Mouse (Mus musculus) neural tube, embryonic 15.5 days (tissue): Measurements from ENCODE around the gene Itsn1. TPM values are rescaled to one million over a fixed set of nuclear protein-coding genes. Genes with fewer than 3 reads are reported as not detected.
A peak's percentile ranks its signal among the peaks of the same experiment; 100 is the strongest.

ENCODE experiments used
- ATAC-seq: fragments of 200-750 bp; cut with Nextera tagmentation; 2 replicates; pipeline ENCODE4 v1.8.0; 2017; ENCODE audit warnings: mild to moderate bottlenecking, moderate TSS enrichment, moderate library complexity; ENCODE audit not compliant: low FRiP score
- H3K27ac ChIP-seq: fragments of 300-500 bp; sonication (generic); replicated peaks from 2 replicates; pipeline ENCODE4 v1.5.1; 2015; ENCODE audit warnings: mild to moderate bottlenecking, inconsistent platforms
- H3K27me3 ChIP-seq: fragments of 300-500 bp; sonication (generic); replicated peaks from 2 replicates; pipeline ENCODE4 v1.6.1; 2015; ENCODE audit warnings: inconsistent platforms
- H3K36me3 ChIP-seq: fragments of 300-500 bp; sonication (generic); 2 replicates; pipeline ENCODE4 v1.6.1; 2015; ENCODE audit warnings: inconsistent platforms
- H3K4me1 ChIP-seq: fragments of 300-500 bp; sonication (generic); 2 replicates; pipeline ENCODE4 v1.6.1; 2015; ENCODE audit warnings: inconsistent platforms
- H3K4me2 ChIP-seq: fragments of 300-500 bp; sonication (generic); 2 replicates; pipeline ENCODE4 v1.6.1; 2015; ENCODE audit warnings: inconsistent platforms, mild to moderate bottlenecking, moderate library complexity
- H3K4me3 ChIP-seq: fragments of 300-500 bp; sonication (generic); replicated peaks from 2 replicates; pipeline ENCODE4 v1.5.1; 2015; ENCODE audit warnings: mild to moderate bottlenecking, inconsistent platforms
- H3K9ac ChIP-seq: fragments of 300-500 bp; sonication (generic); replicated peaks from 2 replicates; pipeline ENCODE4 v1.6.1; 2015; ENCODE audit warnings: mild to moderate bottlenecking, inconsistent platforms
- H3K9me3 ChIP-seq: fragments of 300-500 bp; sonication (generic); replicated peaks from 2 replicates; pipeline ENCODE4 v1.6.1; 2016; ENCODE audit warnings: inconsistent platforms
- WGBS: fragments of 180-500 bp; shearing (Covaris S2); methylation state at CpG from one replicate; pipeline ENCODE4 v1.1.7; 2015; ENCODE audit warnings: mixed read lengths; 5-methylcytosine and 5-hydroxymethylcytosine counted together
- polyA plus RNA-seq: library from polyadenylated mRNA; unstranded; fragments of >200 nt; fragmentation: Nextera tagmentation; extraction: Ambion mirVana; gene quantifications from 2 replicates; pipeline ENCODE4 v1.2.1, GENCODE M21; 2015

Itsn1 gene
- polyA plus RNA-seq, 1 experiment from 2014 or later: 48.6 TPM

- H3K36me3 ChIP-seq: peaks cover 53% of the 10 kb centered on the region
- H3K4me3 ChIP-seq: no peak overlapping the region
- no peak for ATAC-seq
- peaks cover 3% of the 10 kb centered on the region; the same call in 1 of the 2 replicates for H3K4me1 ChIP-seq
- H3K27me3 ChIP-seq: no peaks in the 10 kb centered on the region
- no peak overlapping the region for H3K27ac ChIP-seq
- H3K4me2 ChIP-seq: no peak overlapping the region
- WGBS: 98% methylated on average over 6 of the region's 6 CpGs
- H3K9me3 ChIP-seq: no peaks in the 10 kb centered on the region
- no peak overlapping the region for H3K9ac ChIP-seq
Measured at GRCm38 (mm10) chr16:91822759-91823158, 93.7 kb downstream of the Itsn1 start.

- Histone ChIP-seq H3K4me3 (no peak overlapping the region), H3K4me2 (no peak overlapping the region), H3K9me3 (no peaks in the 10 kb centered on the region), H3K9ac (no peak overlapping the region), H3K4me1 (peaks cover 13% of the 10 kb centered on the region), H3K36me3 (peaks cover 44% of the 10 kb centered on the region), H3K27ac (no peak overlapping the region), H3K27me3 (no peaks in the 10 kb centered on the region)
- no peak for ATAC-seq
- 69% methylated on average over 9 of the region's 9 CpGs for WGBS
Measured at GRCm38 (mm10) chr16:91825774-91826325, 96.8 kb downstream of the Itsn1 start.

GRCm38 (mm10) chr16:91826893-91827292, 97.8 kb downstream of the Itsn1 start:
- no peak overlapping the region for H3K9ac ChIP-seq
- H3K4me3 ChIP-seq: no peak overlapping the region
- peaks cover 42% of the 10 kb centered on the region for H3K36me3 ChIP-seq
- peaks cover 13% of the 10 kb centered on the region for H3K4me1 ChIP-seq
- 0 out of 2 replicates have a peak overlapping the region, but pooled peaks have one; percentile 33 for H3K27ac ChIP-seq
- no peaks in the 10 kb centered on the region for H3K9me3 ChIP-seq
- WGBS: 36% methylated on average over 2 of the region's 2 CpGs
- H3K27me3 ChIP-seq: no peaks in the 10 kb centered on the region
- no peak overlapping the region for H3K4me2 ChIP-seq
- ATAC-seq: no peak

GRCm38 (mm10) chr16:91827456-91827855, 98.4 kb downstream of the Itsn1 start:
- Histone ChIP-seq H3K9ac (no peak overlapping the region), H3K4me1 (peaks cover 13% of the 10 kb centered on the region), H3K4me2 (no peak overlapping the region), H3K36me3 (peaks cover 39% of the 10 kb centered on the region), H3K27ac (no peak overlapping the region), H3K9me3 (no peaks in the 10 kb centered on the region), H3K4me3 (no peak overlapping the region), H3K27me3 (no peaks in the 10 kb centered on the region)
- 48% methylated on average over 5 of the region's 5 CpGs for WGBS
- no peak for ATAC-seq

GRCm38 (mm10) chr16:91828160-91828559, 99.1 kb downstream of the Itsn1 start:
- Histone ChIP-seq H3K9me3 (no peaks in the 10 kb centered on the region), H3K27ac (no peak overlapping the region), H3K27me3 (no peaks in the 10 kb centered on the region), H3K4me1 (peaks cover 13% of the 10 kb centered on the region), H3K36me3 (peaks cover 33% of the 10 kb centered on the region), H3K9ac (no peak overlapping the region), H3K4me2 (no peak overlapping the region), H3K4me3 (no peak overlapping the region)
- 84% methylated on average over 7 of the region's 7 CpGs for WGBS
- ATAC-seq: no peak

GRCm38 (mm10) chr16:91828603-91829002, 99.5 kb downstream of the Itsn1 start:
- Histone ChIP-seq H3K9ac (no peak overlapping the region), H3K36me3 (peaks cover 33% of the 10 kb centered on the region)
- 56% methylated on average over 5 of the region's 5 CpGs for WGBS

GRCm38 (mm10) chr16:91829121-91829520, 100.0 kb downstream of the Itsn1 start:
- 71% methylated on average over 5 of the region's 5 CpGs for WGBS
- Histone ChIP-seq H3K9me3 (no peaks in the 10 kb centered on the region), H3K4me1 (peaks cover 13% of the 10 kb centered on the region), H3K9ac (no peak overlapping the region), H3K27ac (no peak overlapping the region), H3K27me3 (no peaks in the 10 kb centered on the region), H3K4me3 (no peak overlapping the region), H3K36me3 (peaks cover 33% of the 10 kb centered on the region), H3K4me2 (no peak overlapping the region)
- no peak for ATAC-seq

More at GRCm38 (mm10) chr16:91828603-91829002, 99.5 kb downstream of the Itsn1 start:
- Histone ChIP-seq H3K4me3 (no peak overlapping the region), H3K27me3 (no peaks in the 10 kb centered on the region), H3K27ac (no peak overlapping the region), H3K4me1 (peaks cover 13% of the 10 kb centered on the region), H3K4me2 (no peak overlapping the region), H3K9me3 (no peaks in the 10 kb centered on the region)
- ATAC-seq: no peak

- no peaks in the 10 kb centered on the region for H3K9me3 ChIP-seq
- H3K36me3 ChIP-seq: peaks cover 33% of the 10 kb centered on the region
- H3K9ac ChIP-seq: no peak overlapping the region
- peak overlapping the region; percentile 24 for H3K27ac ChIP-seq
- H3K27me3 ChIP-seq: no peaks in the 10 kb centered on the region
- 49% methylated on average over 23 of the region's 23 CpGs for WGBS
- no peak overlapping the region for H3K4me3 ChIP-seq
- peaks cover 17% of the 10 kb centered on the region for H3K4me1 ChIP-seq
- ATAC-seq: no peak
- H3K4me2 ChIP-seq: no peak overlapping the region
Measured at GRCm38 (mm10) chr16:91830260-91830659, 101.2 kb downstream of the Itsn1 start.

GRCm38 (mm10) chr16:91833121-91833520, 104.0 kb downstream of the Itsn1 start:
- H3K4me2 ChIP-seq: no peak overlapping the region

GRCm38 (mm10) chr16:91833558-91833957, 104.5 kb downstream of the Itsn1 start:
- H3K4me3 ChIP-seq: no peak overlapping the region
- peaks cover 31% of the 10 kb centered on the region for H3K4me1 ChIP-seq
- H3K36me3 ChIP-seq: peaks cover 22% of the 10 kb centered on the region
- WGBS: 63% methylated on average over 2 of the region's 2 CpGs
- H3K4me2 ChIP-seq: no peak overlapping the region
- H3K9me3 ChIP-seq: no peaks in the 10 kb centered on the region
- H3K9ac ChIP-seq: no peak overlapping the region
- no peak overlapping the region for H3K27ac ChIP-seq
- ATAC-seq: no peak
- H3K27me3 ChIP-seq: no peaks in the 10 kb centered on the region

More at GRCm38 (mm10) chr16:91833121-91833520, 104.0 kb downstream of the Itsn1 start:
- no peak overlapping the region for H3K9ac ChIP-seq
- peaks cover 27% of the 10 kb centered on the region for H3K36me3 ChIP-seq
- H3K27me3 ChIP-seq: no peaks in the 10 kb centered on the region
- no peaks in the 10 kb centered on the region for H3K9me3 ChIP-seq
- H3K4me1 ChIP-seq: peaks cover 31% of the 10 kb centered on the region
- no peak overlapping the region for H3K27ac ChIP-seq
- H3K4me3 ChIP-seq: no peak overlapping the region
- WGBS: 87% methylated on average over 5 of the region's 5 CpGs
- ATAC-seq: no peak

GRCm38 (mm10) chr16:91833981-91834380, 104.9 kb downstream of the Itsn1 start:
- WGBS: 84% methylated on average over 1 of the region's 1 CpGs
- ATAC-seq: no peak
- H3K9ac ChIP-seq: no peak overlapping the region
- no peak overlapping the region for H3K27ac ChIP-seq
- no peaks in the 10 kb centered on the region for H3K9me3 ChIP-seq
- no peaks in the 10 kb centered on the region for H3K27me3 ChIP-seq
- H3K36me3 ChIP-seq: peaks cover 20% of the 10 kb centered on the region; the same call in 1 of the 2 replicates
- no peak overlapping the region for H3K4me2 ChIP-seq
- H3K4me3 ChIP-seq: no peak overlapping the region
- peaks cover 31% of the 10 kb centered on the region for H3K4me1 ChIP-seq

- Histone ChIP-seq H3K9me3 (no peaks in the 10 kb centered on the region), H3K4me2 (no peak overlapping the region), H3K4me3 (no peak overlapping the region), H3K27me3 (no peaks in the 10 kb centered on the region), H3K4me1 (peaks cover 21% of the 10 kb centered on the region), H3K27ac (peak overlapping the region; percentile 80), H3K36me3 (peaks cover 20% of the 10 kb centered on the region), H3K9ac (no peak overlapping the region)
- no peak for ATAC-seq
- WGBS: 65% methylated on average over 6 of the region's 6 CpGs
Measured at GRCm38 (mm10) chr16:91835790-91836189, 106.7 kb downstream of the Itsn1 start.
